Mouse (Mus musculus): ENCODE measurements around the gene Ucn. TPM values are rescaled to one million over a fixed set of nuclear protein-coding genes. Genes with fewer than 3 reads are reported as not detected.
A peak's percentile ranks its signal among the peaks of the same experiment; 100 is the strongest.

Gene Ucn
- polyA plus RNA-seq, 1 experiment from 2014 or later, result not detected

DNA sequence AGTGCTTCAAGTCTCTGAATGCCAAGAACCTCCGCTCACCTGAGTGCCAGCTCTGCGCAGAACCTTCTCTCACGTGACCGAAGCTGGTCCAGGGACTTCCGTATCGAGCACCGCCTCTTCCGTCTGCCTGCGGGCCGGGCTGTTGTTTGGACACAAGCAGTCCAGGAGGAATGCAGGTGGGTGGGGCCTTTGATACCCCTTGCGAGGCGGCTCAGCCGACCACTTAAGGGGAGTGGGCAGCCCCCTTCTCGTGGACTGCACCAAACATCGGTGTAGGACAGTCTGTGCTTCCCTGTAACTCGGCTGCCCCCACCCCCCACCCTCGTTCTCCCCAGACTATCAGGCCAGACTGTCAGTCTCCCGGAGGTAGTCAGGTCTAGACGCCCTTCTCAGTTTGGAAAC, 15.5 kb upstream of the Ucn start, which contains the start of gene Mpv17:
Mpv17 (minus strand) TSS at position 100 of the 402 bp plus-strand sequence.
- WGBS, result under 1% methylated on average over 19 of the region's 19 CpGs
- peaks cover 13% of the 10 kb centered on the region for H3K4me1 ChIP-seq (replicated peaks; ENCODE audit: control insufficient read depth, insufficient read depth, low read length)
- ATAC-seq (ENCODE audit: low FRiP score) (peak; percentile 97), DNase-seq (ENCODE audit: low spot score) (peak; percentile 86)
- peak within 1 kb of the TSS; percentile 81 for H3K4me2 ChIP-seq (replicated peaks)
- peak within 1 kb of the TSS; percentile 74 for H3K9ac ChIP-seq
- peak within 1 kb of the TSS; percentile 71 for H3K27ac ChIP-seq
- H3K4me3 ChIP-seq (replicated peaks; ENCODE audit: low read length), result peak within 1 kb of the TSS; percentile 64
- H3K27me3 ChIP-seq (ENCODE audit: control insufficient read depth, insufficient read depth, low read length), result no peaks in the 10 kb centered on the region
- no peaks in the 10 kb centered on the region for H3K9me3 ChIP-seq (ENCODE audit: control insufficient read depth, low read length)
- H3K36me3 ChIP-seq (replicated peaks; ENCODE audit: control insufficient read depth, insufficient read depth), result peaks cover 34% of the 10 kb centered on the region

DNA sequence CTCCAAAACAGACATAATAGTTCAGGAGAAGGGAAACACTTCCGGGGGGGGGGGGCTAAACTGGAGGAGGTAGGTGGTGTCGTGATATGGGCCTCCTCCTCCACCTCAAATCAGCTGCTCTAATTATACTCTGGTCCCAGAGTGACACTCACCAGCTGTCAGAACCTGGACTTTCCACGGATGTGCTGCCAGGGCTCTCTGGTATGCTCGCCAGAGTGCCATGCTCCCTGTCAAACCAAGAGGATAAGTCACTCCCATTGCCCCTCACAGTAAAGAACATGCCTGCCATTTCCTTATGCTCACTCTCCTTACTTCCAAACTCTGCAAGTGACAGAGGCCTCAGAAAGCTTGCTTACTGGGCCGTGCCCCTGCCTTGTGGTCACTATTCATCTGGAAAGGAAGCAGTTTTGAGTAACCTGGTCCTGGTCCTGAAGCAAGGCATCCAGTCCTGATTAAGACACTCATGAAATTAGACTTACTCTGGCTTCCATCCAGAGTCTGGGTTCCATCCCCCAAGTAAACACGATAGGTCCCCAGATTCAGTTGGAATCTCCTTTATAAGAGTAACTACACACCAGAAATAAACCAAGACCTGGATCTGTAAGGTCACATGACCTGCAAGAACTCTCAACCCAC, 15.0 kb upstream of the Ucn start:
- peak overlapping the region; percentile 81 for H3K4me2 ChIP-seq (replicated peaks)
- ATAC-seq (ENCODE audit: low FRiP score) (peak; percentile 12; the same call in 1 of the 2 replicates), DNase-seq (ENCODE audit: low spot score) (no peak)
- H3K4me3 ChIP-seq (replicated peaks; ENCODE audit: low read length), result peak overlapping the region; percentile 64
- H3K27me3 ChIP-seq (ENCODE audit: control insufficient read depth, insufficient read depth, low read length), result no peaks in the 10 kb centered on the region
- 50% methylated on average over 6 of the region's 6 CpGs for WGBS
- peak overlapping the region; percentile 71; the same call in 1 of the 2 replicates for H3K27ac ChIP-seq
- peaks cover 29% of the 10 kb centered on the region for H3K36me3 ChIP-seq (replicated peaks; ENCODE audit: control insufficient read depth, insufficient read depth)
- peak overlapping the region; percentile 74 for H3K9ac ChIP-seq
- H3K9me3 ChIP-seq (ENCODE audit: control insufficient read depth, low read length), result no peaks in the 10 kb centered on the region
- H3K4me1 ChIP-seq (replicated peaks; ENCODE audit: control insufficient read depth, insufficient read depth, low read length), result peaks cover 13% of the 10 kb centered on the region

DNA sequence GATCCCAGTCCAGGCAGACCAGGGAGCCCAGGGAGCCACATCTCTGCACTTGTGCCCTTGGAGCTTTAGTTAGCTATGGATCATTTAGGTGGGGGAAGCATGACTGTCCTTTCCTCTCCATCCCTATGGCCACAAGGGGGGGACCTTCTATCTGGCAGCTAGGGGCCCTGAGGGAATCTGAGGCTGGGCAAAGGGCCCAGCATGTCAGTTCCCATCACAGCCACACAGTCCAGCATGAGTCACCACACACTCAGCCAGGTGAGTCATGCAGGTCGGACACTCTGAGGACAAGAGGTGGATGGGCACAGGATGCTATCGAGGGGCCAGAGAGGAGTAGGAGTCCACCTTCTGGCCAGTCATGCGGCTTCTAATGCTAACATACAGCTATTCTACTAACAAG, 13.1 kb upstream of the Ucn start:
- Histone ChIP-seq H3K36me3 (replicated peaks; ENCODE audit: control insufficient read depth, insufficient read depth) (peaks cover 10% of the 10 kb centered on the region), H3K27ac (no peak overlapping the region), H3K4me2 (replicated peaks) (no peak overlapping the region), H3K4me1 (replicated peaks; ENCODE audit: control insufficient read depth, insufficient read depth, low read length) (peaks cover 13% of the 10 kb centered on the region), H3K4me3 (replicated peaks; ENCODE audit: low read length) (no peak overlapping the region), H3K9ac (no peak overlapping the region), H3K9me3 (ENCODE audit: control insufficient read depth, low read length) (no peaks in the 10 kb centered on the region), H3K27me3 (ENCODE audit: control insufficient read depth, insufficient read depth, low read length) (no peaks in the 10 kb centered on the region)
- WGBS, result 86% methylated on average over 3 of the region's 3 CpGs
- no peak for DNase-seq (ENCODE audit: low spot score)
- ATAC-seq (ENCODE audit: low FRiP score), result no peak

- H3K4me1 ChIP-seq (replicated peaks; ENCODE audit: control insufficient read depth, insufficient read depth, low read length), result peaks cover 13% of the 10 kb centered on the region
- H3K27ac ChIP-seq, result no peak overlapping the region
- no peak overlapping the region for H3K4me2 ChIP-seq (replicated peaks)
- H3K9ac ChIP-seq, result no peak overlapping the region
- H3K27me3 ChIP-seq (ENCODE audit: control insufficient read depth, insufficient read depth, low read length), result no peaks in the 10 kb centered on the region
- DNase-seq (ENCODE audit: low spot score), result no peak
- no peak for ATAC-seq (ENCODE audit: low FRiP score)
- 92% methylated on average over 4 of the region's 4 CpGs for WGBS
- no peaks in the 10 kb centered on the region for H3K9me3 ChIP-seq (ENCODE audit: control insufficient read depth, low read length)
- peaks cover 10% of the 10 kb centered on the region; the same call in 1 of the 2 replicates for H3K36me3 ChIP-seq (replicated peaks; ENCODE audit: control insufficient read depth, insufficient read depth)
- H3K4me3 ChIP-seq (replicated peaks; ENCODE audit: low read length), result no peak overlapping the region
Observed at GRCm38 (mm10) chr5:31149781-31150180, 11.2 kb upstream of the Ucn start.

GRCm38 (mm10) chr5:31138968-31139425, 368 bp upstream of the Ucn start:
- 0 out of 2 replicates have a peak overlapping the region, but pooled peaks have one; percentile 59 for H3K4me2 ChIP-seq (replicated peaks)
- H3K9me3 ChIP-seq (ENCODE audit: control insufficient read depth, low read length), result no peaks in the 10 kb centered on the region
- ATAC-seq (ENCODE audit: low FRiP score) (no peak), DNase-seq (ENCODE audit: low spot score) (no peak)
- peaks cover 17% of the 10 kb centered on the region; the same call in 1 of the 2 replicates for H3K36me3 ChIP-seq (replicated peaks; ENCODE audit: control insufficient read depth, insufficient read depth)
- peak overlapping the region; percentile 28 for H3K4me3 ChIP-seq (replicated peaks; ENCODE audit: low read length)
- peaks cover 61% of the 10 kb centered on the region for H3K27me3 ChIP-seq (ENCODE audit: control insufficient read depth, insufficient read depth, low read length)
- H3K9ac ChIP-seq, result no peak overlapping the region
- no peak overlapping the region for H3K27ac ChIP-seq
- WGBS, result 20% methylated on average over 9 of the region's 9 CpGs
- no peaks in the 10 kb centered on the region; the same call in none of the 2 replicates for H3K4me1 ChIP-seq (replicated peaks; ENCODE audit: control insufficient read depth, insufficient read depth, low read length)

GRCm38 (mm10) chr5:31137658-31138057, 971 bp downstream of the Ucn start:
- H3K27ac ChIP-seq, result no peak overlapping the region
- 0 out of 2 replicates have a peak overlapping the region, but pooled peaks have one; percentile 39 for H3K9ac ChIP-seq
- no peak for ATAC-seq (ENCODE audit: low FRiP score)
- DNase-seq (ENCODE audit: low spot score), result no peak
- peak overlapping the region; percentile 59 for H3K4me2 ChIP-seq (replicated peaks)
- H3K27me3 ChIP-seq (ENCODE audit: control insufficient read depth, insufficient read depth, low read length), result peaks cover 67% of the 10 kb centered on the region
- H3K36me3 ChIP-seq (replicated peaks; ENCODE audit: control insufficient read depth, insufficient read depth), result 0 out of 2 replicates have a peak, but pooled peaks cover 11% of the 10 kb centered on the region
- H3K4me1 ChIP-seq (replicated peaks; ENCODE audit: control insufficient read depth, insufficient read depth, low read length), result no peaks in the 10 kb centered on the region; the same call in none of the 2 replicates
- H3K9me3 ChIP-seq (ENCODE audit: control insufficient read depth, low read length), result no peaks in the 10 kb centered on the region
- H3K4me3 ChIP-seq (replicated peaks; ENCODE audit: low read length), result peak overlapping the region; percentile 28
- WGBS, result under 1% methylated on average over 13 of the region's 13 CpGs

GRCm38 (mm10) chr5:31136730-31137424, 1.8 kb downstream of the Ucn start:
- 0 out of 2 replicates have a peak, but pooled peaks cover 10% of the 10 kb centered on the region for H3K36me3 ChIP-seq (replicated peaks; ENCODE audit: control insufficient read depth, insufficient read depth)
- no peak overlapping the region for H3K27ac ChIP-seq
- no peaks in the 10 kb centered on the region for H3K9me3 ChIP-seq (ENCODE audit: control insufficient read depth, low read length)
- DNase-seq (ENCODE audit: low spot score) (no peak), ATAC-seq (ENCODE audit: low FRiP score) (no peak)
- H3K4me2 ChIP-seq (replicated peaks), result peak overlapping the region; percentile 59
- no peaks in the 10 kb centered on the region; the same call in none of the 2 replicates for H3K4me1 ChIP-seq (replicated peaks; ENCODE audit: control insufficient read depth, insufficient read depth, low read length)
- peak overlapping the region; percentile 28 for H3K4me3 ChIP-seq (replicated peaks; ENCODE audit: low read length)
- peaks cover 67% of the 10 kb centered on the region for H3K27me3 ChIP-seq (ENCODE audit: control insufficient read depth, insufficient read depth, low read length)
- H3K9ac ChIP-seq, result no peak overlapping the region
- under 1% methylated on average over 33 of the region's 33 CpGs for WGBS

- WGBS, result 38% methylated on average over 5 of the region's 5 CpGs
- H3K4me1 ChIP-seq (replicated peaks; ENCODE audit: control insufficient read depth, insufficient read depth, low read length), result no peaks in the 10 kb centered on the region
- H3K9me3 ChIP-seq (ENCODE audit: control insufficient read depth, low read length), result no peaks in the 10 kb centered on the region
- ATAC-seq (ENCODE audit: low FRiP score), result no peak
- no peak overlapping the region for H3K9ac ChIP-seq
- no peak overlapping the region for H3K4me2 ChIP-seq (replicated peaks)
- H3K27me3 ChIP-seq (ENCODE audit: control insufficient read depth, insufficient read depth, low read length), result no peaks in the 10 kb centered on the region; the same call in 1 of the 2 replicates
- H3K4me3 ChIP-seq (replicated peaks; ENCODE audit: low read length), result no peak overlapping the region
- no peaks in the 10 kb centered on the region for H3K36me3 ChIP-seq (replicated peaks; ENCODE audit: control insufficient read depth, insufficient read depth)
- no peak overlapping the region for H3K27ac ChIP-seq
- no peak for DNase-seq (ENCODE audit: low spot score)
Observed at GRCm38 (mm10) chr5:31126050-31126449, 12.6 kb downstream of the Ucn start.

- Histone ChIP-seq H3K4me3 (replicated peaks; ENCODE audit: low read length) (no peak overlapping the region), H3K9ac (no peak overlapping the region), H3K27me3 (ENCODE audit: control insufficient read depth, insufficient read depth, low read length) (no peaks in the 10 kb centered on the region), H3K27ac (no peak overlapping the region), H3K9me3 (ENCODE audit: control insufficient read depth, low read length) (no peaks in the 10 kb centered on the region), H3K4me1 (replicated peaks; ENCODE audit: control insufficient read depth, insufficient read depth, low read length) (no peaks in the 10 kb centered on the region), H3K36me3 (replicated peaks; ENCODE audit: control insufficient read depth, insufficient read depth) (no peaks in the 10 kb centered on the region), H3K4me2 (replicated peaks) (no peak overlapping the region)
- no peak for ATAC-seq (ENCODE audit: low FRiP score)
- DNase-seq (ENCODE audit: low spot score), result no peak
- 41% methylated on average over 2 of the region's 2 CpGs for WGBS
Observed at GRCm38 (mm10) chr5:31123481-31123880, 15.1 kb downstream of the Ucn start.
